Mouse (Mus musculus) erythroblast, embryonic 14.5 days (primary cell): ENCODE data around the gene Dhx34.

Experiments used
- GATA1 ChIP-seq: IDR thresholded peaks from 2 replicates; pipeline ENCODE4 v1.6.1; 2012; ENCODE audit warnings: low read length, inconsistent platforms, mixed read lengths
- TAL1 ChIP-seq: IDR thresholded peaks from 3 replicates; pipeline ENCODE4 v1.6.1; 2012; ENCODE audit warnings: low read length, inconsistent platforms, mixed read lengths

DNA sequence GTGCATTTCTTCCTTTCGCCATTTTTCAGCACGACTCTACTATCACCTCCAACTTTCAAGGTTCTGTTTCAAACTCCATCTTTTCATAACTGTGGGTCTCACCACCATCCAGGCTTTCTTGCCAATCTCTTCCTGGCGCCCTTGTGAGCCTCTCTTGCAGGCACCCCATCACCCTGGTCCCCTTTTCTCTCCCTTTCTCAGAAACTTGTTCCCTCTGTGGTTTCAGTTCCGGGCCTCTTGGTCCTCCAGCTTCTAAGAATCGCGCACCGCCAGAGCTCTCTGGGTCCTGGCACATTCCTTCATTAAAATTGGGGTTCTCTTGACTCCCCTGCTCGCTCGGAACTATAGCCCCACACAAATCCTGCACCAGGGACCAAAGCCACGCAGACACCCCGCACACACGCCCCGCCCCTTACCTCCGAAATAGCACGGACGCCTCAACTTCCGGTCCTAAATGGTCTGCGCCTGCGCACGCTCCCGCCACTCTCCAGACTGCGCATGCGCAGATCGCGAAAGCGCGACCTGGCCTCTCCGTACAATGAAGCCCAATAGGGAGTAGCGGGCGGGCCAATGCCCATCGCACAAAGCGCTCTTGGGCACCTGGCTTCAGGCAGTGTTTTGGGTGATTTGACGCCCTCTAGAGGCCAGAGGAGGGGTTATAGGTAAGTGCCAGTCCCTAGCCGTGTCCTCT lies at the start of gene Dhx34:
- TF ChIP-seq GATA1, result no peak
- no peak for TF ChIP-seq TAL1
